Mouse (Mus musculus): ENCODE measurements around the gene Col4a2. TPM values are rescaled to one million over a fixed set of nuclear protein-coding genes. Genes with fewer than 3 reads are reported as not detected.
A peak's percentile ranks its signal among the peaks of the same experiment; 100 is the strongest.

Gene Col4a2
- polyA plus RNA-seq, 1 experiment from 2014 or later, result 44.5 TPM

DNA sequence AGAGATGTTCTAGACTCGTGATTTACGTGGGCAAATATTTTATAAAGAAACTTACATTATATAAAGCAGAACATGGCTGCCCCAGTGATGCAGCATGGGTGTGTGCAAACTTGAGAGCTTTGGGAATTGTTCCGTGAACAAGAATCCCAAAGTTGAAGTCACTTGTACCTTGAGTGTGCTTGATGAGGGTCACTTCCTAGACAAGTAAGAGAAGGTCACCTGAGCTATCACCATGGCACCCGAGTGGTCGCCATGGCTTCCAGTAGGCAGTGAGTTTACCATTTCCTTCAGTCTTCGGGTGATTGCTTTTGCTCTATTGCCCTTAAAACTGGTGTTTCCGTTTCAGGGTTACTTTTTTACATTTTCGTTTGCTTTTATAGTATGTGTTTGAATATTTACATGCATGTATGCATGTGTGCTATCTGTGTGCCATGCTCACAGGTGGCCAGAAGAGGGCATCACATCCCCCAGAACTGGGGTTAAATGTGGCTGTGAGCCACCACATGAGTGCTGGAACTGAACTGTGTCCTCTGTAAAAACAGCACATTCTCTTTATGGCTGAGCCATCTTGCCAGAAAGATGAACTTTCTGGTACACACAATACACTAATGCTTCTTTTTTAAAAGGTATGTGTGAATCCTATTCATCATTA is 42.3 kb downstream of the Col4a2 start:
- TF ChIP-seq CTCF (IDR thresholded peaks at IDR 0.05; ENCODE audit: low read depth), result peak; percentile 44
- H3K36me3 ChIP-seq (ENCODE audit: control insufficient read depth, insufficient read depth), result no peaks in the 10 kb centered on the region
- no peak for ATAC-seq
- H3K4me2 ChIP-seq (replicated peaks; ENCODE audit: low read depth), result no peak overlapping the region
- H3K27ac ChIP-seq (ENCODE audit: low read depth, low read length), result no peak overlapping the region
- H3K27me3 ChIP-seq (replicated peaks; ENCODE audit: control insufficient read depth, insufficient read depth, low read length), result no peaks in the 10 kb centered on the region
- H3K9ac ChIP-seq (ENCODE audit: low read depth, low read length), result no peak overlapping the region
- no peaks in the 10 kb centered on the region for H3K9me3 ChIP-seq (ENCODE audit: control insufficient read depth)
- no peak overlapping the region for H3K4me3 ChIP-seq (ENCODE audit: low read depth, low read length)
- WGBS, result 92% methylated on average over 8 of the region's 8 CpGs
- H3K4me1 ChIP-seq (replicated peaks; ENCODE audit: control insufficient read depth, insufficient read depth, low read length), result no peaks in the 10 kb centered on the region

DNA sequence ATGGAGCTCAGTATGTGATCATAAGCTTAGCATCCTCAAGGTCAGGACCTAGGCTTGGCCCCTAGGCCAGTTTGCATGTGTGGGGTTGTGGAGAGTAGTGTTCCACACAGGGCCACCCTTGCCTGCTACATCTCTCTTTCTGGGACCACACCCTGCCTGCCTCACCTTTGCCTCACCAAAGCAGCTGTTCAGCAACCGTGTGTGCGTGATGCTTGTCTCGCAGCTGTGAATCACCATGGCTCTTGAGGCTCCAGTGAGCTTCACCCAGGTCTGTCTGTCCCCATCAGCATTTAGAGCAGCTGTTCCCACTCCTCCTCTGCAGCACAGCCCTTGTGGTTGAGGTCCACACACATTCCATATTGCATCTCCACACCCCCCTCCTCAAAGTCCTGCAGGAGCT is 43.3 kb downstream of the Col4a2 start:
- Histone ChIP-seq H3K27me3 (replicated peaks; ENCODE audit: control insufficient read depth, insufficient read depth, low read length) (no peaks in the 10 kb centered on the region), H3K36me3 (ENCODE audit: control insufficient read depth, insufficient read depth) (no peaks in the 10 kb centered on the region), H3K4me2 (replicated peaks; ENCODE audit: low read depth) (no peak overlapping the region), H3K27ac (ENCODE audit: low read depth, low read length) (no peak overlapping the region), H3K9me3 (ENCODE audit: control insufficient read depth) (no peaks in the 10 kb centered on the region), H3K4me3 (ENCODE audit: low read depth, low read length) (no peak overlapping the region), H3K4me1 (replicated peaks; ENCODE audit: control insufficient read depth, insufficient read depth, low read length) (no peaks in the 10 kb centered on the region), H3K9ac (ENCODE audit: low read depth, low read length) (no peak overlapping the region)
- 79% methylated on average over 3 of the region's 3 CpGs for WGBS
- no peak for TF ChIP-seq CTCF (IDR thresholded peaks at IDR 0.05; ENCODE audit: low read depth)
- no peak for ATAC-seq

DNA sequence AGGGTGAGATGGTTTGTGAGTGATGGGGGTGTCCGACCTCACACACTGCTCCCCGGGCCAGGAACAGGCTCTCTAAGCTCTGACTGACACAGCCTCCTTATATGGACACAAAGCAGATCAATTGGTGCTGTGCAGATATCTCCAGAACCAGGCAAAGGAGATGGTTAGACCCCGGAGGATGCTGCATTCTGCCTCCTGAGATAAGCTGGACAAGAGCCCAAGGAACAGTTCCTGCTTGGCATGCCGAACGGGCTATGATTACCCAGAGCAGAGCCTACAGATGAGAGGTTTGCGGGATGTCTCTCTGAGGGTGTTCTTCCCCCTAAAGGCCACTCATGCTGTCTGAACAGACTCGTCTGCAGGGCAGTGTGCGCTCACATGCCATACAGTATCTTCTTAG is 44.2 kb downstream of the Col4a2 start:
- 70% methylated on average over 8 of the region's 8 CpGs for WGBS
- H3K9me3 ChIP-seq (ENCODE audit: control insufficient read depth), result no peaks in the 10 kb centered on the region
- no peak overlapping the region for H3K4me3 ChIP-seq (ENCODE audit: low read depth, low read length)
- no peaks in the 10 kb centered on the region for H3K4me1 ChIP-seq (replicated peaks; ENCODE audit: control insufficient read depth, insufficient read depth, low read length)
- H3K9ac ChIP-seq (ENCODE audit: low read depth, low read length), result no peak overlapping the region
- no peaks in the 10 kb centered on the region for H3K36me3 ChIP-seq (ENCODE audit: control insufficient read depth, insufficient read depth)
- no peak for TF ChIP-seq CTCF (IDR thresholded peaks at IDR 0.05; ENCODE audit: low read depth)
- no peaks in the 10 kb centered on the region for H3K27me3 ChIP-seq (replicated peaks; ENCODE audit: control insufficient read depth, insufficient read depth, low read length)
- no peak for ATAC-seq
- no peak overlapping the region for H3K27ac ChIP-seq (ENCODE audit: low read depth, low read length)
- no peak overlapping the region for H3K4me2 ChIP-seq (replicated peaks; ENCODE audit: low read depth)

- H3K4me2 ChIP-seq (replicated peaks; ENCODE audit: low read depth), result no peak overlapping the region
- H3K4me3 ChIP-seq (ENCODE audit: low read depth, low read length), result no peak overlapping the region
- H3K9ac ChIP-seq (ENCODE audit: low read depth, low read length), result no peak overlapping the region
- no peaks in the 10 kb centered on the region for H3K27me3 ChIP-seq (replicated peaks; ENCODE audit: control insufficient read depth, insufficient read depth, low read length)
- no peaks in the 10 kb centered on the region for H3K9me3 ChIP-seq (ENCODE audit: control insufficient read depth)
- no peak for TF ChIP-seq CTCF (IDR thresholded peaks at IDR 0.05; ENCODE audit: low read depth)
- peak overlapping the region; percentile 28; the same call in 1 of the 2 replicates for H3K27ac ChIP-seq (ENCODE audit: low read depth, low read length)
- 53% methylated on average over 7 of the region's 7 CpGs for WGBS
- no peaks in the 10 kb centered on the region for H3K4me1 ChIP-seq (replicated peaks; ENCODE audit: control insufficient read depth, insufficient read depth, low read length)
- no peak for ATAC-seq
- no peaks in the 10 kb centered on the region for H3K36me3 ChIP-seq (ENCODE audit: control insufficient read depth, insufficient read depth)
Observed at GRCm38 (mm10) chr8:11357921-11358436, 45.4 kb downstream of the Col4a2 start.

DNA sequence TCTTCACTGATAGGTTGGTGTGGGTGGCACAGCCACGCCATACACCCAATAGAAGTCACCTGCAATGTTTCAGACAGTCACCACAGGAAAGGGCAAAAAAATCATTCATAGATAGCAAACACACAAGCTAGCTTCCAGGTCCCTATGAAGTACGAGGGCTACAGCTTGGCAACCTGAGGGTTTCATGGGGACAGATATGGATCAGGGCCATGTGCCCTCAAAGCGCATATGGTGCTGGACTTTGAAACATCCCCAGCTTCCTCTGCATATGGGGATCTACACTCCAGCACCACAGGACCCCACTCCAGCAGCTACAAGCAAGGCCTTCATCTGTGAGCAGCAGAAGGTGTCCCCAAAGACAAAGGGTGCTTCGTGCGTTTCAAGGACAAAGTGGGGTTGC is 47.2 kb downstream of the Col4a2 start:
- 86% methylated on average over 5 of the region's 5 CpGs for WGBS
- no peaks in the 10 kb centered on the region for H3K36me3 ChIP-seq (ENCODE audit: control insufficient read depth, insufficient read depth)
- ATAC-seq, result no peak
- H3K4me1 ChIP-seq (replicated peaks; ENCODE audit: control insufficient read depth, insufficient read depth, low read length), result no peaks in the 10 kb centered on the region
- no peaks in the 10 kb centered on the region for H3K9me3 ChIP-seq (ENCODE audit: control insufficient read depth)
- H3K27ac ChIP-seq (ENCODE audit: low read depth, low read length), result no peak overlapping the region
- TF ChIP-seq CTCF (IDR thresholded peaks at IDR 0.05; ENCODE audit: low read depth), result no peak
- no peak overlapping the region for H3K4me2 ChIP-seq (replicated peaks; ENCODE audit: low read depth)
- no peak overlapping the region for H3K4me3 ChIP-seq (ENCODE audit: low read depth, low read length)
- H3K9ac ChIP-seq (ENCODE audit: low read depth, low read length), result no peak overlapping the region
- no peaks in the 10 kb centered on the region for H3K27me3 ChIP-seq (replicated peaks; ENCODE audit: control insufficient read depth, insufficient read depth, low read length)

DNA sequence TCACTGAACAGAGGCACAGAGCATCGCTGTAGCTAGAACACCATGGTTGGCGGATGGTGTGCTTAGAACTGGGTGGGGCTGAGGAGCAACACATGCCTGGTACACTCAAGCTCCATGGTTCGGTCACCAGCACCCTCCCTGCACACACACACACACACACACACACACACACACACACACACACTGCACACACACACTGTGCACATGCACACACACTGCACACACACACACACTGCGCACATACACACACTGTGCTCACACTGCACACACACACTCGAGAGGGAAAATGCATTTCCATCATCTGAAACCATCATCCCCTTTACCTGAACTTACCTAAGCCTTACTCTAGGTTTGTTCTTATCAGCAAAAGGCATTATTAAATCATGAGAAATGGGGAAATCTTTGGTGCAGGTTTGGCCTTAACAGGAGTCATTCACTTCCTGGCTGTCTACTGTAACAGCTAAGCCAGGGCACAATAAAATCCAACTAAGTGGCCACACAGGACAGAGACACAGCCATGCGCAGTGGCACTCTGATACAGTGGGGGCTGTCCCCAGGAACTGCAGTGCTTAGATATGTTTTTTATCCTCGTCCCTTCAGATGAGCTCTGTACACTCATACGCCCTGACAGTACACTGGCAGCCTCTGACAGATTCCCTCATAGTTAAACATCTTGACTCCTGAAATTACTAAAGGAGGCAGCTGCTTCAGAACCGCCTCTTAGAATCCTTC is 49.1 kb downstream of the Col4a2 start:
- no peak overlapping the region for H3K27ac ChIP-seq (ENCODE audit: low read depth, low read length)
- H3K4me1 ChIP-seq (replicated peaks; ENCODE audit: control insufficient read depth, insufficient read depth, low read length), result no peaks in the 10 kb centered on the region
- H3K36me3 ChIP-seq (ENCODE audit: control insufficient read depth, insufficient read depth), result no peaks in the 10 kb centered on the region
- WGBS, result 64% methylated on average over 9 of the region's 9 CpGs
- H3K4me2 ChIP-seq (replicated peaks; ENCODE audit: low read depth), result no peak overlapping the region
- H3K9ac ChIP-seq (ENCODE audit: low read depth, low read length), result no peak overlapping the region
- H3K9me3 ChIP-seq (ENCODE audit: control insufficient read depth), result no peaks in the 10 kb centered on the region
- no peak for ATAC-seq
- no peak for TF ChIP-seq CTCF (IDR thresholded peaks at IDR 0.05; ENCODE audit: low read depth)
- H3K4me3 ChIP-seq (ENCODE audit: low read depth, low read length), result no peak overlapping the region
- no peaks in the 10 kb centered on the region for H3K27me3 ChIP-seq (replicated peaks; ENCODE audit: control insufficient read depth, insufficient read depth, low read length)
